Mouse (Mus musculus) kidney, embryonic 15.5 days (tissue): ENCODE measurements around the gene Pgr15l. TPM values are rescaled to one million over a fixed set of nuclear protein-coding genes. Genes with fewer than 3 reads are reported as not detected.

ENCODE experiments used
- ATAC-seq: fragments of 200-750 bp; cut with Nextera tagmentation; replicated peaks from 2 replicates; pipeline ENCODE4 v1.8.0; 2017; ENCODE audit warnings: moderate TSS enrichment; ENCODE audit not compliant: low FRiP score
- H3K27ac ChIP-seq: fragments of 300-500 bp; sonication (generic); 2 replicates; pipeline ENCODE4 v1.5.1; 2015; ENCODE audit warnings: mild to moderate bottlenecking, inconsistent platforms
- H3K27me3 ChIP-seq: fragments of 300-500 bp; sonication (generic); 2 replicates; pipeline ENCODE4 v1.6.1; 2015; ENCODE audit warnings: inconsistent platforms
- H3K36me3 ChIP-seq: fragments of 300-500 bp; sonication (generic); 2 replicates; pipeline ENCODE4 v1.6.1; 2015; ENCODE audit warnings: inconsistent platforms
- H3K4me1 ChIP-seq: fragments of 300-500 bp; sonication (generic); 2 replicates; pipeline ENCODE4 v1.6.1; 2015; ENCODE audit warnings: inconsistent platforms
- H3K4me2 ChIP-seq: fragments of 300-500 bp; sonication (generic); 2 replicates; pipeline ENCODE4 v1.6.1; 2015; ENCODE audit warnings: moderate library complexity, mild to moderate bottlenecking, inconsistent platforms
- H3K4me3 ChIP-seq: fragments of 300-500 bp; sonication (generic); replicated peaks from 2 replicates; pipeline ENCODE4 v1.5.1; 2015; ENCODE audit warnings: mild to moderate bottlenecking, inconsistent platforms
- H3K9ac ChIP-seq: fragments of 300-500 bp; sonication (generic); 2 replicates; pipeline ENCODE4 v1.6.1; 2015; ENCODE audit warnings: mild to moderate bottlenecking, inconsistent platforms
- H3K9me3 ChIP-seq: fragments of 300-500 bp; sonication (generic); replicated peaks from 2 replicates; pipeline ENCODE4 v1.6.1; 2016; ENCODE audit warnings: inconsistent platforms
- WGBS: fragments of 180-500 bp; shearing (Covaris S2); methylation state at CpG from one replicate; pipeline ENCODE4 v1.1.7; 2015; ENCODE audit warnings: mixed read lengths; 5-methylcytosine and 5-hydroxymethylcytosine counted together
- polyA plus RNA-seq: library from polyadenylated mRNA; unstranded; fragments of >200 nt; fragmentation: Nextera tagmentation; extraction: Ambion mirVana; gene quantifications from 2 replicates; pipeline ENCODE4 v1.2.1, GENCODE M21; 2015

Gene Pgr15l
- not detected in 2 replicates for polyA plus RNA-seq

DNA sequence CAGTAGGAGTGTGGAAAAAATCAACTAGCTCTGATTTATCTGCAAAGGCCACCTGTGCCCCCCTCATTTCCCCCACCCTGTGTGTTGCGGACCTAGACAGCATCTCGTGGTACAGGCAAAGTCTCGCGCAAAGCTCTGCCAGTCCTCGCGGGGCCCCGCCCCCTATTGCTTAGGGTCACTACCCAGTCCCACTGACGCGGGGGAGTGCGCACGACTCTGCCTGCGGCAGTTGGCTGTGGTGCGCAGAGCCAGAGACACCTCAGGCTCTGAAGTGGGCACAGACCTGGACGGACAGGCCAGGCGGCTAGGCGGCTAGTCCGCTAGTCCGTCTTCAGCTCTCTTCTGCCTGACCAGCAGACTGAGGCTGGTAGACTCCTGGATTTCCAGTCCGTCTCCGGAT, at the start of gene Pgr15l:
Gene Pgr15l (plus strand): TSS at position 228 of the 400 bp plus-strand sequence.
- H3K4me3 ChIP-seq = no peak within 1 kb of the TSS
- peaks cover 41% of the 10 kb centered on the region for H3K27me3 ChIP-seq
- H3K9me3 ChIP-seq = no peaks in the 10 kb centered on the region
- no peak within 1 kb of the TSS for H3K27ac ChIP-seq
- peak; percentile 78 for ATAC-seq
- no peaks in the 10 kb centered on the region for H3K4me1 ChIP-seq
- WGBS = 20% methylated on average over 20 of the region's 20 CpGs
- H3K9ac ChIP-seq = no peak within 1 kb of the TSS
- H3K4me2 ChIP-seq = peak within 1 kb of the TSS; percentile 40
- no peaks in the 10 kb centered on the region for H3K36me3 ChIP-seq

- no peak overlapping the region for H3K27ac ChIP-seq
- no peaks in the 10 kb centered on the region for H3K9me3 ChIP-seq
- no peak overlapping the region for H3K9ac ChIP-seq
- no peaks in the 10 kb centered on the region for H3K36me3 ChIP-seq
- no peak overlapping the region for H3K4me2 ChIP-seq
- H3K27me3 ChIP-seq = no peaks in the 10 kb centered on the region
- H3K4me3 ChIP-seq = no peak overlapping the region
- H3K4me1 ChIP-seq = no peaks in the 10 kb centered on the region
- no peak for ATAC-seq
These were observed 44.9 kb upstream of the Pgr15l start for GRCm38 (mm10) chrX:97027540-97027939.

- ATAC-seq = peak; percentile 92
- WGBS = 11% methylated on average over 10 of the region's 11 CpGs
These were observed 2.6 kb upstream of the Pgr15l start for GRCm38 (mm10) chrX:97069816-97070215.

More at GRCm38 (mm10) chrX:97069816-97070215, 2.6 kb upstream of the Pgr15l start:
- no peak overlapping the region for H3K9ac ChIP-seq
- H3K9me3 ChIP-seq = no peaks in the 10 kb centered on the region
- H3K36me3 ChIP-seq = no peaks in the 10 kb centered on the region
- no peaks in the 10 kb centered on the region for H3K4me1 ChIP-seq
- H3K4me2 ChIP-seq = peak overlapping the region; percentile 31; the same call in 1 of the 2 replicates
- no peak overlapping the region for H3K27ac ChIP-seq
- H3K27me3 ChIP-seq = peaks cover 42% of the 10 kb centered on the region
- H3K4me3 ChIP-seq = no peak overlapping the region
